Mouse (Mus musculus) lung, postnatal 0 days (tissue): ENCODE measurements around the gene Fam174a. TPM values are rescaled to one million over a fixed set of nuclear protein-coding genes. Genes with fewer than 3 reads are reported as not detected.

Experiments
- ATAC-seq: fragments of 200-750 bp; cut with Nextera tagmentation; 2 replicates; pipeline ENCODE4 v1.8.0; 2017; ENCODE audit warnings: moderate library complexity
- DNase-seq: peaks from one replicate; pipeline ENCODE4 v3.0.0-alpha.2; 2016; ENCODE audit warnings: low spot score
- H3K27ac ChIP-seq: fragments of 300-500 bp; sonication (generic); 2 replicates; pipeline ENCODE4 v1.5.1; 2014; ENCODE audit warnings: antibody characterized with exemption, mild to moderate bottlenecking, low read length, mixed read lengths
- H3K27me3 ChIP-seq: fragments of 300-500 bp; sonication (generic); replicated peaks from 2 replicates; pipeline ENCODE4 v1.6.1; 2014; ENCODE audit warnings: low read length, mixed read lengths; ENCODE audit not compliant: insufficient read depth
- H3K36me3 ChIP-seq: fragments of 300-500 bp; sonication (generic); 2 replicates; pipeline ENCODE4 v1.6.1; 2014; ENCODE audit warnings: low read length, mixed read lengths; ENCODE audit not compliant: insufficient read depth
- H3K4me1 ChIP-seq: fragments of 300-500 bp; sonication (generic); 2 replicates; pipeline ENCODE4 v1.6.1; 2014; ENCODE audit warnings: antibody characterized with exemption, low read depth, low read length, mixed read lengths; ENCODE audit not compliant: insufficient read depth
- H3K4me2 ChIP-seq: fragments of 300-500 bp; sonication (generic); replicated peaks from 2 replicates; pipeline ENCODE4 v1.6.1; 2014; ENCODE audit warnings: low read depth, mild to moderate bottlenecking, low read length, moderate library complexity, mixed read lengths
- H3K4me3 ChIP-seq: fragments of 300-500 bp; sonication (generic); 2 replicates; pipeline ENCODE4 v1.5.1; 2014; ENCODE audit warnings: low read depth, low read length
- H3K9ac ChIP-seq: fragments of 300-500 bp; sonication (generic); replicated peaks from 2 replicates; pipeline ENCODE4 v1.6.1; 2014; ENCODE audit warnings: low read depth, mild to moderate bottlenecking
- H3K9me3 ChIP-seq: fragments of 300-500 bp; sonication (generic); 2 replicates; pipeline ENCODE4 v1.6.1; 2016; ENCODE audit warnings: low read length, mixed read lengths
- CTCF ChIP-seq: IDR thresholded peaks from 2 replicates; pipeline ENCODE4 v1.5.1; 2016; ENCODE audit warnings: antibody characterized with exemption, mild to moderate bottlenecking
- EP300 ChIP-seq: IDR thresholded peaks from 2 replicates; pipeline ENCODE4 v1.6.1; 2016; ENCODE audit warnings: antibody characterized with exemption, mild to moderate bottlenecking, control low read depth
- WGBS: fragments of 180-500 bp; shearing (Covaris S2); extraction: QIAGEN DNeasy Blood & Tissue Kit; methylation state at CpG from one replicate; pipeline ENCODE4 v1.1.7; 2014; 5-methylcytosine and 5-hydroxymethylcytosine counted together
- polyA plus RNA-seq: library from polyadenylated mRNA; unstranded; fragments of >200 nt; fragmentation: Nextera tagmentation; extraction: Ambion mirVana; gene quantifications from 2 replicates; pipeline ENCODE4 v1.2.1, GENCODE M21; 2015

Gene Fam174a
- polyA plus RNA-seq, 1 experiment from 2014 or later = 65.8 TPM

- DNase-seq = peak; percentile 13
- WGBS = 61% methylated on average over 6 of the region's 6 CpGs
- Histone ChIP-seq H3K4me3 (no peak overlapping the region), H3K27ac (no peak overlapping the region), H3K27me3 (no peaks in the 10 kb centered on the region), H3K4me1 (peaks cover 4% of the 10 kb centered on the region; the same call in 1 of the 2 replicates), H3K9ac (no peak overlapping the region), H3K9me3 (no peaks in the 10 kb centered on the region), H3K4me2 (no peak overlapping the region), H3K36me3 (no peaks in the 10 kb centered on the region)
- TF ChIP-seq CTCF (no peak), EP300 (no peak)
- ATAC-seq = no peak
These were observed 2.6 kb downstream of the Fam174a start for GRCm38 (mm10) chr1:95315981-95316380.

- H3K36me3 ChIP-seq = no peaks in the 10 kb centered on the region
- no peak overlapping the region for H3K27ac ChIP-seq
- no peaks in the 10 kb centered on the region for H3K27me3 ChIP-seq
- 77% methylated on average over 2 of the region's 2 CpGs for WGBS
- H3K4me3 ChIP-seq = no peak overlapping the region
- ATAC-seq (no peak), DNase-seq (no peak)
- H3K9ac ChIP-seq = no peak overlapping the region
- H3K4me2 ChIP-seq = no peak overlapping the region
- no peaks in the 10 kb centered on the region for H3K4me1 ChIP-seq
- TF ChIP-seq CTCF = no peak
- TF ChIP-seq EP300 = no peak
- no peaks in the 10 kb centered on the region for H3K9me3 ChIP-seq
These were observed 8.8 kb downstream of the Fam174a start for GRCm38 (mm10) chr1:95322219-95322618.

- H3K9ac ChIP-seq = no peak overlapping the region
- H3K27ac ChIP-seq = no peak overlapping the region
- H3K36me3 ChIP-seq = no peaks in the 10 kb centered on the region
- no peak for TF ChIP-seq CTCF
- TF ChIP-seq EP300 = no peak
- WGBS = 81% methylated on average over 7 of the region's 7 CpGs
- H3K4me3 ChIP-seq = no peak overlapping the region
- H3K27me3 ChIP-seq = no peaks in the 10 kb centered on the region
- ATAC-seq (no peak), DNase-seq (peak; percentile 12)
- H3K4me1 ChIP-seq = no peaks in the 10 kb centered on the region
- no peak overlapping the region for H3K4me2 ChIP-seq
- H3K9me3 ChIP-seq = no peaks in the 10 kb centered on the region
These were observed 9.6 kb downstream of the Fam174a start for GRCm38 (mm10) chr1:95323004-95323403.

GRCm38 (mm10) chr1:95326856-95327255, 13.4 kb downstream of the Fam174a start:
- no peaks in the 10 kb centered on the region for H3K9me3 ChIP-seq
- no peak overlapping the region for H3K4me2 ChIP-seq
- TF ChIP-seq EP300 (no peak), CTCF (no peak)
- H3K27ac ChIP-seq = no peak overlapping the region
- no peaks in the 10 kb centered on the region for H3K27me3 ChIP-seq
- no peak overlapping the region for H3K9ac ChIP-seq
- DNase-seq (no peak), ATAC-seq (no peak)
- no peaks in the 10 kb centered on the region for H3K36me3 ChIP-seq
- H3K4me1 ChIP-seq = no peaks in the 10 kb centered on the region
- no peak overlapping the region for H3K4me3 ChIP-seq

GRCm38 (mm10) chr1:95339618-95340017, 26.2 kb downstream of the Fam174a start:
- DNase-seq (no peak), ATAC-seq (no peak)
- Histone ChIP-seq H3K27ac (no peak overlapping the region), H3K9me3 (no peaks in the 10 kb centered on the region), H3K27me3 (no peaks in the 10 kb centered on the region), H3K4me2 (no peak overlapping the region), H3K4me3 (no peak overlapping the region), H3K9ac (no peak overlapping the region), H3K4me1 (no peaks in the 10 kb centered on the region), H3K36me3 (no peaks in the 10 kb centered on the region)
- no peak for TF ChIP-seq EP300
- TF ChIP-seq CTCF = no peak

- TF ChIP-seq CTCF (no peak), EP300 (no peak)
These were observed 28.8 kb downstream of the Fam174a start for GRCm38 (mm10) chr1:95342242-95342641.

More at GRCm38 (mm10) chr1:95342242-95342641, 28.8 kb downstream of the Fam174a start:
- Histone ChIP-seq H3K36me3 (no peaks in the 10 kb centered on the region), H3K9me3 (no peaks in the 10 kb centered on the region), H3K27me3 (no peaks in the 10 kb centered on the region), H3K4me1 (no peaks in the 10 kb centered on the region), H3K27ac (no peak overlapping the region), H3K9ac (no peak overlapping the region), H3K4me3 (no peak overlapping the region), H3K4me2 (no peak overlapping the region)
- ATAC-seq (no peak), DNase-seq (no peak)
